Mouse (Mus musculus) mouse embryonic stem cell (cell line): ENCODE measurements around the gene Lasp1.

Experiments
- in situ Hi-C, 2 experiments: fragments of 300-500 bp; cut with MboI; formaldehyde crosslinking; loops; 1 replicate in 1 of 2; 3 replicates in 1 of 2; pipeline ENCODE4 v1.14.3; 2019 to 2020; ENCODE audit warnings: low sequenced_read_pairs in 2 of 2, low pct_unique_long_range_greater_than_20kb in 1 of 2, mixed read lengths in 1 of 2; ENCODE audit not compliant: unreplicated experiment in 1 of 2

The Lasp1 gene

DNA sequence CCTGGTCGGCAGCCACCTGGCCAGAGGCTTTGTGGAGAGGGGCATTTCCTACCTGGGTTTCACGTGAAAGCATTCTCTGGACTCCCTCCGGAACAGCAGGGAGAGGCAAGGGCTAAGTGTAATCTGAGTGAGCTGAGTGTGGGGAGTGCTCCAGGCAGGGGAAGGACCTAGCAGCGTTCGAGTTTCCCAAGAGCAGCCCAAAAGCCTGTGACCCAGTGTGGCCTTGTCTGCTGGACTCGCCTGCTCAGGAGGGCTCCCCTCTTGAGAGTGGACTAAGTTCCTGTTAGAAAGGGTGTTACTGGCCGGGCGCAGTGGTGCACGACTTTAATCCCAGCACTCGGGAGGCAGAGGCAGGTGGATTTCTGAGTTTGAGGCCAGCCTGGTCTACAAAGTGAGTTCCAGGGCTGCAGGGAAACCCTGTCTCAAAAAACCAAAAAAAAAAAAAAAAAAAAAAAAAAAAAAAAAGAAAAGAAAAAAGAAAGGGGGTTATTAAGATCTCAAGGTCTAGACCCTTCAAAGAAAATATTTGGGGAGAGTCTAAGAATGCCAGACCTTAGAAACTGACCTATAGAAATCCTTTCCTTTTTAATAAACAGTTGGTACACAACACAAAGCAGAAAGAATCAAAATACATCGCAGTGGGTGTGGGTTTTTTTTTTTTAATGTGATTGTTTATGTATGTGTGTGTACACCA, 40.8 kb downstream of the Lasp1 start:
- in situ Hi-C loops = no loop called here

DNA sequence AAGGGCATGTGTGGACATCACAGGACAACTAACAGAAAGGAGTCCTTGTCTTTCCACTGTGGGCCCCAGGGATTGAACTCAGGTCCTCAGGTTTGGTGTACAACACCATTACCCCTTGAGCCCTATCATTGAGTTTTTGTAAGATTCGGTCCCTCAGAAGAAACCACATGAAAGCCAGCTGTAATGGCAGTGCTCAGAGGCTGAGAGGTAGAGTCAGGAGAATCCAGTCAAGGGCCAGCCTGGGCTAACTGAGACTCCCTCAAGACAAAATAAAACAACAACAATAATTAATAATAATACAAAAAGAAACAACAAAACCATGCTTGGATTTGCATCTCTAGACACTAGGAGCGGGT, 41.3 kb downstream of the Lasp1 start:
- in situ Hi-C loops = no loop called here

DNA sequence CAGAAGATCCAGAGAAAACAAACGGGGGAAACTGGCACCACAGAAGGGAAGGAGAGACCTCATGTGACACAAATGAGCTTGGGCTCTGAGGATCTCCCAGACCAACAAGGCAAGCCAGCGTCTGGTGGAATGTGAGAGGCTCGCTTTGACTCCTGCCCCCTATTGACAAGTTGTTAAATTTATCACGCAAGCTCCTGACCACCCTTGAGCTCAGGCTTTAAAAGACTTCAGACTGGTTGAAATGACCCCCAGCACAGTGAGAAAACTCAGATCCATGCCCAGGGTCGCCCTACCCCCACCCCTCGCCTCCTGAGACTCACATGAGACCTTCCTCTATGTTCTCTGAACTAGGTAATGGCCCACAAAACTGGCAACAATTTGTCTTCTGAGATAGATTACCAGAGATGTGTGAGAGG, 41.7 kb downstream of the Lasp1 start, which contains the start of gene B230217C12Rik:
B230217C12Rik (plus strand) TSS at position 242 of the 416 bp plus-strand sequence.
- in situ Hi-C loops = no loop called here

DNA sequence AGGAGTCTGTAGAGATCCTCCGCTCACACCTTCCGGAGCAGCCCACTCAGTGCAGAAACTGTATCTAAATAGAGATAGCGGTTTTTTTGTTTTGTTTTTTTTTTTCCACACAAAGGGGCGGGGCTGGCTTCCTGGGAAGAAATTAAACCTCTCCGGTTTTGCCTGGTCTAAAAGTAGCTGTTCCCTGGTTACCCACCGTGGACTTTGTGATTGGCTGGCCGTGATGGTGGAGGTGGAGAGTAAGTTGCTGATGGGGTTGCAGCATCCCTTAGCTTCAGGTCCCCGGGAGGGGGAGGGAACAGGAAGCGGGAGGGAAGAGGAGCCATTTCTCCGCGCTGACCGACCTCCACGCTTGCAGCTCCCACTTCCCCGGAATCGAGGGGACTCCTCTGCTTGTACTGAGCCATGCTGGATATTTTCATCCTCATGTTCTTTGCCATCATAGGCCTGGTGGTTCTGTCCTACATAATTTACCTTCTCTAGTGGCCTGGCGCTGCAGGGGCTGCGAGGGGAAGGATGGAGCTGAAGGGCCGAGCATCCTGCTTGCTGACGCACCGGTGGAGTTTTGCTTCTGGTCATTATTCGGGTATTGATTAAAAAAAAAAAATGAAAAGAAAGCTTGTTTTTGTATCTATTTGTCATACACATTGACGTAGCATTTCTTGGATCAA, 42.3 kb downstream of the Lasp1 start:
- in situ Hi-C loops = no loop called here

DNA sequence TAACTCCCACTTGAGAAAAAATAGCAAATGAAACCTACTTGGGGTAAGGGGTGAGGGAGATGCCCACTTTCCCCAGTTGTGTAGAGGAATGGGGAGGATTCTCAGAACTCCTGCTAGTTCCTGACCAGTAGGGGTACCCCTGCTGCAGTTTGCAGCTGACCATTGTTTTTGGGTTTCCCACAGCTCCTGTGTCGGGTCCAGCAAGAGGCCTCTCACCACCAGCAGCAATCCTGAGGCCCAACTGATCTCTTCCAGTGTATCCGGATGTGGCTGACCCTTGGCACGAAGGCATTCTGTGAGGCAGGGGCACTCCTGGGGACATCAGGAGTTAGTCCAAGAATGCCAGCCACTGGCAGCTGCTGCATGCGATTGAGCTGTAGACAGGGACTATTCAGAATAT, 43.2 kb downstream of the Lasp1 start:
- in situ Hi-C loops = no loop called here

DNA sequence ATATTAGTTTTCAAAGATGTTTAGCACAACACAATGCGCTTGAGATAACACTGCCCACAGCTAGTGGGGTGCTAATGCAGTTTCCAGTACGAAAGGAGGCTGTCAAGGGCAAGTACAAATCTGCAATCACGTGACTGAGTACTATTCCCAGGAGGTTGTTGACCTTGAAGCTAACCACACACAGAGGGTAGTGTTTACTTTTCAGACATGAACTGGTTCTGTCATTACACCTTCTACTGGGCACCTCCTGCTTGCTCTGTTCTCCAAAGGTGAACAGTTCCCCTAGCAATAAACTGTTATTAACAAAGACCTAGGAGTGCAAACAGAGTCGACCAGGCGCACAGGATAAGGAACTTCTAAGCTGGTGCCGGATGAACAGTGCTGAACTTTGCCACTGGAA, 51.6 kb downstream of the Lasp1 start:
- in situ Hi-C loops = no loop called here

DNA sequence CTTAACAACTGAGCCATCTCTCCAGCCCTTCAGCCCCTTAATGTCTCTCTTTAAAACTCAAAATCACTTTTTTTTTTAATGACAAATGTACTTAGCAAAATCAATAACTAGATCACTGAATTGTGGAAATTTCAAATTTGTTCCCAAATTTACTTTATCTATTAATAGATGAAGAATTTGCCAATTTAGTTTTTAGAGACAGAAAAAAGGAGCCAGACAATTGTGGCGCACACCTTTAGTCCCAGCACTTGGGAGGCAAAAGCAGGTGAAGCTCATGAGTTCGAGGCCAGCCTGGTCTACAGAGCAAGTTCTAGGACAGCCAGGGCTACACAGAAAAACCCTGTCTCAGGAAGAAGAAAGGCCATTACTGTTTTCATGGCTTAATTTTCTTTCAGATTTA, 52.8 kb downstream of the Lasp1 start:
- in situ Hi-C loops = no loop called here

DNA sequence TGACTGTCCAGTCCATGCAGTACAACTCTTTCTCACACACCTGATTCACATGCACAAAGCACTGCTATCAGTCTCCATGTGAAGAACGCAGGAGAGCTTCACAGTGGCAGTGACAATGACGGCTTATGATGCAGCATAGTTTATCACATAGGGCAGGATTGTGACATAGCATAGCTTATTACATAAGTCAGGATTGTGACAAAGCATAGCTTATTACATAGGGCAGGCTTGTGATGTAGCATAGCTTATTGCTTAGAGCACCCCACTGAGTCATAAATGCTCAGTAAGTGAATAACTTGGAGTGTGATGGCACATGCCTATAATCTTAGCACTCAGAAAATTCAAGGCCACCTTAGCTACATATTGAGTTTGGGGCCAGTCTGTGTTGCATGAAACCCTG, 56.7 kb downstream of the Lasp1 start:
- in situ Hi-C loops = no loop called here

DNA sequence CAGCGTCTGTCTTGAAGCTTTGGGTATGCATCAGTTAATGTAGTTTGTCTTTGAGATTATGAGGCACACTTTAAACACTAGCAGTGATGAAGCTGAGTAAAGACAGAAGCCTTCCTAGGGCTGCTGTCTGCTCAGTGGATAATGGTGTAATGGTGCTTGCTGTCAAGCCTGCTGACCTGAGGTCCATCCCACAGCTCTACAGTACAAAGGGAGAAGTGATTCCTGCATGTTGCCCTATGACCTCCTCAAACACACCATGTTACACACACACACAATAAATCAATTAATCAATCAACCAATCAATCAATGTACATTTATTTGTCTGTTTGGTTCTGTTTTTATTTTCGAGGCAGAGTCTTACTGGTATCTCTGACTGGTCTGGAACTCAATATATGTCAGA, 63.3 kb downstream of the Lasp1 start:
- in situ Hi-C loops = no loop called here

DNA sequence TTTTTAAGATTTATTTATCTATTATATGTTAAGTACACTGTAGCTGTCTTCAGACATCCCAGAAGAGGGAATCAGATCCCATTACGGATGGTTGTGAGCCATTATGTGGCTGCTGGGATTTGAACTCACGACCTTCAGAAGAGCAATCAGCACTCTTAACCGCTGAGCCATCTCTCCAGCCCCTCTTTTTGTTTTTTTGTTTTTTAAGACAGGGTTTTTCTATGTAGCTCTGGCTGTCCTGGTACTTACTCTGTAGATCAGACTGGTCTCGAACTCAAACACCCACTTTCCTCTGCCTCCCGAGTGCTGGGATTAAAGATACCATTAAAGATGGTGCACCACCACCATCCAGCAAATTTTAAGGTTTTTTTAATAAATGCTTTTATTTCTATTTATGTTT, 66.6 kb downstream of the Lasp1 start:
- in situ Hi-C loops = no loop called here

DNA sequence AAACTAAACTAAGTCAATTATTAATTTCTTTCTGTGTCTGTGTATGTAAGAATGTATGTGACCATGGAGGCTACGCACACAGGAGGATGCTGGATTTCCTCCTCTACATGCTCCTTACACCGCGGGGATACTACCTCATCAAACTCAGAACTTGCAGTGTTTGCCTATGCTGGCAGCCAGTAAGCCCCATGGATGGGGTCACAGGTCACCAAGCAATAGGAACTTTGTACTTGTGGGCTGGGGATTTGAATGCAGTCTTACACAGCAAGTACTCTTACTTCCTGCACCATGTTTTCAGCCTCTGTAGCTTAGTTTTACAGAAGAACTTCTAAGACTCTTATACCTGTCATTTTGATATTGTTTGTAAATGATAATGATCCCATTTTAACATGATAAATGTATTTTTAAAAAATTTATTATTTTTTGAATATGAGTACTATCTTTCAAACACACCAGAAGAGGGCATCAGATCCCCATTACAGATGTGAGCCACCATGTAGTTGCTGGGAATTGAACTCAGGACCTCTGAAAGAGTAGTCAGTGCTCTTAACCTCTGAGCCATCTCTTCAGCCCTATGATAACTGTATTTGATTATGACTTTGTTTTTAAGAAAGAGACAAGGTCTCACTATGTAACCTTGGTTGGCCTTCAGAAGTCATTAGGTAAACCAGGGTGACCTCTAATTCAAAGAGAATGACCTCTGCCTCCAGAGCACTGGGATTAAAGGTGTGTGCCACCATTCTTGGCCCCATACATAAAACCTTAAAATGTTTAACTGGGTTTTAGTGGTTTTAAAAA, 67.5 kb downstream of the Lasp1 start:
- in situ Hi-C loops = no loop called here

DNA sequence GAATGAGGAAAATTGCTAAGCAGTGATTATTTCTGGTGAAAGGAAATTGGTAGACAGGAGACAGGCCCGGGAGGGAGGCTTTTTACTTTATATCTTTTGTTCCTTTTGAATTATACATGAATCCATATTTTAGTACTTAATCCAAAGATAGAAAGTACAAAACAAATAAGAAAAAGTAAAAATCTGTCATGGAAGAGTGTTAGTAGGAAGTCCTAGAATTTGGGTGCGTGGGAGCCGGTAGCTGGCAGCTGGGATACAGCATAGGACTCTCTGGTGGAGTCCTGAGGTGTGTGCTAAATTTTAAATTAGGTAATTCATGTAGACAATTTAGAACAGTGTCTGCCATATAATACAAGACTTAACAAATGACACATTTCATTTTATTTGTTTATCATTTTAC, 68.8 kb downstream of the Lasp1 start:
- in situ Hi-C loops = no loop called here

DNA sequence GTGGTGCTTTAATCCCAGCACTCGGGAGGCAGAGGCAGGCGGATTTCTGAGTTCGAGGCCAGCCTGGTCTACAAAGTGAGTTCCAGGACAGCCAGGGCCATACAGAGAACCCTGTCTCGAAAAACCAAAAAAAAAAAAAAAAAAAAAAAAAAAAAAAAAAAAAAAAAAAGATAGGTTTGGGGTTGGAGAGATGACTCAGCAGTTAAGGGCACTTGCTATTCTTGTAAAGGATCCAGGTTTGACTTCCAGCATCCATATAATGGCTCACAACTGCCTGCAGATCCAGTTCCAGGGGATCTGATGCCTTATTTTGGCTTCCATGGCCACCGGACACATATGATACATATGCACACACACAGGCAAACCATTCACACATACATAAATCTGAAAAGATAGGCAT, 73.6 kb downstream of the Lasp1 start:
- in situ Hi-C loops = loop anchor here (10.0 kb wide), 1 partner anchor 78 kb away; the partner anchor contains the start of gene Lasp1 (in 2 of the 2)

DNA sequence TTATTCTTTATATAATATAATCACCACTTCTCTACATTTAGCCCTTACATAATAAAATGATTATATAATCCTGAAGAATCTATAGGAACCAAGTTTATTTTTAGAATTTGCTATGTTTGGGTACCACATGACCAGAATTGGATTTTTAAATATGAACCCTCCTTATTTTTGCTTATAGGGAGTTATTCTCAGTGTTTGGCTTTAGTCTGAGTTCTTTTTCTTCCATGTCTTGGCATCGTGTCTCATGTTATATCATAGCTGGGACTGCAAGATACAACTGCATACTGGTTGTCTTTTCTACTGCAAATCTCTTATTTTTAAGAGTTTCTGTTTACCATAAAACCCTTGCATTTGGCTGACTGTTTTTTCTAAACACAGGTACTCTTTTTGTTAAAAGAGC, 75.6 kb downstream of the Lasp1 start:
- in situ Hi-C loops = loop anchor here (10.0 kb wide), 1 partner anchor 80 kb away; the partner anchor contains the start of gene Lasp1 (in 2 of the 2)

DNA sequence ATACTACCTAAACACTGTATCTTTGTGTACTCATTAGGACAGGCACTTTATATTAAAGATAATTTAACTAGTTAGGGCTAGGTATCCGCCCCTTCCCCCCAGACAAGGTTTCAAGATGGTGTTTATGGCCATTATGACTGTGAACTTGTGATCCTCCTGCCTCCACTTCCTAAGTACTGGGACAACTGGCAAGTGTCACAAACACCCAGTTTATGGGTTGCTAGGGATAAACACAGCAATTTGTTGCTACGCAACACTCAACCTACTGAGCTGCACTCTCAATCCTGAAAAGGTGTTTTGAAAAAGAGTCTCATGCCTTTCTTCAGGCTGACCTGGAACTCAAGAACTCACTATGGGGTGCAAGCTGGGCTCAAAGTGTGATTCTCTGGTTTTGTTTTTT, 78.5 kb downstream of the Lasp1 start:
- in situ Hi-C loops = loop anchor here (10.0 kb wide), 1 partner anchor 83 kb away; the partner anchor contains the start of gene Lasp1 (in 2 of the 2)

DNA sequence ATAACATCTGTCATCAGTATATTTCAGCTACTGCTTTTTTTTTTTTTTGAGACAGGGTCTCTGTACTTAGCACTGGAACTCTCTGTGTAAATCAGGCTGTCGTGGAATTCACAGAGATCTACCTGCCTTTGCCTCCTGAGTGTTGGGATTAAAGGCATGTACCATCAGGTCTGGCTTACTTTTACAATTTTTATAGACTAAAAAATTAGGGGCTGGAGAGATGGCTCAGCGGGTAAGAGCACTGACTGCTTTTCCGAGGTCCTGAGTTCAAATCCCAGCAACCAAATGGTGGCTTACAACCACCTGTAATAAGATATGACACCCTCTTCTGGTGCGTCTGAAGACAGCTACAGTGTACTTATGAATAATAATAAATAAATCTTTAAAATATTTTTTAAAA, 81.6 kb downstream of the Lasp1 start:
- in situ Hi-C loops = no loop called here

DNA sequence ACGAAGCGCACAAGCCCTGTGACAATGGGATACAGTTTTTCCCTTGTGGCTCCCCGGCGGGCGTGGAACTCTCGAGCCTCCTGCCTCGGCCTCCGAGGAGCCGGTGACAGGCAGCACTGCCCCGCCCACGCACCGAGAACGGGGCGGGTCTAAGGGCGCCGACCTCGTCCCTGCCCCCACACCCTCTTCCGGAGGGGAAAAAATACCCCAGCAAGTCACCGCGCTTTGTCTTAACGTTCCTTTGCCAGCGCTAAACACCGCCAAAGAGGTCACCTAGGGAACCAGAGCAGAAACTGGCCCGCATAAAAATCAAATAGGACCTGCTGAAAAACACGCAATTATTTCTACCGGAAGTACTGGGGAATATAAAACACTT, 84.7 kb downstream of the Lasp1 start:
- in situ Hi-C loops = no loop called here

DNA sequence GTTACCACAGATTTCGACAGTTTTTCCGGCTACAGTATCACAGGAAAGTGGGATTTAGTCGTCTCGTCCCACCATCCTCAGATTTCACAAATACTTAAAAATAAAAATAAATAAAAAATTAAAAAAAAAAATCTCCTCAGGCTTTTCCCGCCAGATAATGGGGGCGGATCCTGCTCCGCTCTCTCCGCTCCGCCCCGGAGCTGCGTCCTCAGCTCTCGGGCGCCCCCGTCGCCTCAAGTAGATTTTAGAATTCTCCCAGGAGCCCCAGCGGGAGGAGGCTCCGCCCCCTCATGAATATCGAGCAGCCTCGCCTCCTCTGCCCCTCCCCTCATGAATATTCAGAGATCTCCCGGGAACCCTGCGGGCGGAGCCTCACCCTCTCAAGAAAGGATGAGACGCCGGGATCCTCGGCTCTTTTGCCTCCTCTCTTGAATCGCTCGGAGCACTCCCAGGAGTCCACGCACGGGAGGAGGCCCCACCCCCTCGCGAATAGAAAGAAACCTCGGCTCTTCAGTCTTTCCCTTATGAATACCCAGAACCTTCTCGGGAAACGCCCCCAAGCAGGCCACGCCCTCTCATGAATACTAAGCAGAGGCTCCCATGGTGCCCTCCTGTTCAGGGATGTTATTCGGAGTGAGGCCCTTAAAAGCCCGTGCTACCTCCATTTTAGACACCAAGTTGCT, 85.3 kb downstream of the Lasp1 start, which contains the start of gene Fbxo47:
Fbxo47 (minus strand) TSS at position 237 of the 683 bp plus-strand sequence.
- in situ Hi-C loops = no loop called here
